Mouse (Mus musculus) liver, adult 2 months (tissue): ENCODE data around the gene Znhit1.

Experiments used
- CTCF ChIP-seq: fragments of 200-500 bp; IDR thresholded peaks from 2 replicates; pipeline ENCODE4 v1.5.1; 2011; ENCODE audit warnings: low read depth, low read length, control low read depth
- POLR2A ChIP-seq: fragments of 200-500 bp; IDR thresholded peaks from 2 replicates; pipeline ENCODE4 v1.6.1; 2011; ENCODE audit warnings: low read length, control low read depth; ENCODE audit not compliant: insufficient read depth; ENCODE audit errors: extremely low read depth

GRCm38 (mm10) chr5:136953015-136953414, 34.8 kb downstream of the Znhit1 start, which contains the start of gene Fis1:
- no peak for TF ChIP-seq CTCF
- TF ChIP-seq POLR2A, result peak; percentile 39; the same call in 1 of the 2 replicates
